ENCODE assay signal across 8 mouse cellular contexts in genomic region chr4:117155020-117155791, GRCm38 (mm10). TPM values are rescaled to one million over a fixed set of nuclear protein-coding genes. Genes with fewer than 3 reads are reported as not detected.
DNase-seq lines count a peak whose midpoint lies in the region; ATAC-seq lines count a peak whose summit lies in the region.

No protein-coding gene starts in this region.

- 3% methylated on average over 24 of the region's 44 CpGs for WGBS in embryonic facial prominence, embryonic 14.5 days
- 2% methylated on average over 44 of the region's 44 CpGs for WGBS in limb, embryonic 10.5 days
- 2% methylated on average over 44 of the region's 44 CpGs for WGBS in neural tube, embryonic 13.5 days

- peak; percentile 94 for DNase-seq in heart, adult 11 months
- DNase-seq in heart, postnatal 25 days (ENCODE audit: low spot score), result no peak
- peak; percentile 41 for DNase-seq in A20 (ENCODE audit: low read depth, low spot score)
- no peak for DNase-seq in embryonic facial prominence, embryonic 14.5 days (ENCODE audit: low spot score)
- no peak for DNase-seq in limb, embryonic 10.5 days (ENCODE audit: low spot score)
- no peak for DNase-seq in urinary bladder, adult 18-20 months (ENCODE audit: low spot score in 2 of 2)
- DNase-seq in ovary, adult 18-20 months (ENCODE audit: low spot score), result no peak

- H3K27me3 ChIP-seq in embryonic facial prominence, embryonic 14.5 days (replicated peaks; ENCODE audit: control insufficient read depth, insufficient read depth, low read length), result no peaks in the 10 kb centered on the region
- no peaks in the 10 kb centered on the region for H3K27me3 ChIP-seq in limb, embryonic 10.5 days (ENCODE audit: low read depth, poor library complexity, severe bottlenecking)
- H3K27me3 ChIP-seq in neural tube, embryonic 13.5 days, result no peaks in the 10 kb centered on the region

- intact Hi-C loops in heart, postnatal 25 days (cut with DNase I), result loop anchor here (2.0 kb wide), 1 partner anchor 28 kb away; the partner anchor contains the start of gene Kif2c

- peak overlapping the region; percentile 94 for H3K4me2 ChIP-seq in embryonic facial prominence, embryonic 14.5 days (ENCODE audit: low read depth, low read length)
- H3K4me2 ChIP-seq in neural tube, embryonic 13.5 days, result peak overlapping the region; percentile 97

- peak overlapping the region; percentile 99 for H3K4me3 ChIP-seq in embryonic facial prominence, embryonic 14.5 days (ENCODE audit: low read depth, low read length)
- peak overlapping the region; percentile 94 for H3K4me3 ChIP-seq in limb, embryonic 10.5 days
- peak overlapping the region; percentile 97 for H3K4me3 ChIP-seq in neural tube, embryonic 13.5 days

- ATAC-seq in embryonic facial prominence, embryonic 14.5 days (ENCODE audit: low read depth), result peak; percentile 4; the same call in 1 of the 2 replicates
- no peak; the same call in 1 of the 2 replicates for ATAC-seq in neural tube, embryonic 13.5 days (ENCODE audit: low read depth)

- no peaks in the 10 kb centered on the region for H3K9me3 ChIP-seq in embryonic facial prominence, embryonic 14.5 days (ENCODE audit: control insufficient read depth, low read length)
- H3K9me3 ChIP-seq in limb, embryonic 10.5 days (replicated peaks), result no peaks in the 10 kb centered on the region
- H3K9me3 ChIP-seq in neural tube, embryonic 13.5 days, result no peaks in the 10 kb centered on the region

- peaks cover 61% of the 10 kb centered on the region for H3K36me3 ChIP-seq in embryonic facial prominence, embryonic 14.5 days (ENCODE audit: control insufficient read depth, insufficient read depth, low read length)
- H3K36me3 ChIP-seq in limb, embryonic 10.5 days, result peaks cover 68% of the 10 kb centered on the region
- peaks cover 43% of the 10 kb centered on the region for H3K36me3 ChIP-seq in neural tube, embryonic 13.5 days

- 0 out of 2 replicates have a peak, but pooled peaks cover 3% of the 10 kb centered on the region for H3K4me1 ChIP-seq in embryonic facial prominence, embryonic 14.5 days (ENCODE audit: control insufficient read depth, insufficient read depth, low read length)
- H3K4me1 ChIP-seq in limb, embryonic 10.5 days, result peaks cover 22% of the 10 kb centered on the region
- H3K4me1 ChIP-seq in neural tube, embryonic 13.5 days (replicated peaks), result peaks cover 31% of the 10 kb centered on the region

- H3K9ac ChIP-seq in embryonic facial prominence, embryonic 14.5 days (ENCODE audit: low read depth, low read length), result peak overlapping the region; percentile 99
- peak overlapping the region; percentile 98 for H3K9ac ChIP-seq in neural tube, embryonic 13.5 days

- H3K27ac ChIP-seq in embryonic facial prominence, embryonic 14.5 days (replicated peaks; ENCODE audit: low read depth, low read length), result peak overlapping the region; percentile 95
- peak overlapping the region; percentile 99 for H3K27ac ChIP-seq in limb, embryonic 10.5 days
- peak overlapping the region; percentile 93 for H3K27ac ChIP-seq in neural tube, embryonic 13.5 days (replicated peaks)

RNA-seq across cellular contexts. Expression of gene Rps8, which starts 0.8 kb away (rescaled TPM):
- 100 to 1,000 TPM; 571 to 648 TPM for total RNA-seq in heart, postnatal 25 days (2021)
- polyA plus RNA-seq in embryonic facial prominence, embryonic 14.5 days (2014; fragmentation: Nextera tagmentation; extraction: Ambion mirVana), result 1,243 and 1,364 TPM in 2 replicates
- polyA plus RNA-seq in limb, embryonic 10.5 days (2016; fragmentation: Nextera tagmentation; extraction: Ambion mirVana), result 842 and 1,039 TPM in 2 replicates
- polyA plus RNA-seq in neural tube, embryonic 13.5 days (2015; fragmentation: Nextera tagmentation; extraction: Ambion mirVana), result 493 and 532 TPM in 2 replicates

RNA-seq across cellular contexts. Expression of gene Plk3, which starts 21.4 kb away (rescaled TPM):
- 1 to 10 TPM; 1.5 to 2.1 TPM for total RNA-seq in heart, postnatal 25 days (2021)
- polyA plus RNA-seq in embryonic facial prominence, embryonic 14.5 days (2014; fragmentation: Nextera tagmentation; extraction: Ambion mirVana), result 5.1 and 5.6 TPM in 2 replicates
- 2.5 and 3.5 TPM in 2 replicates for polyA plus RNA-seq in limb, embryonic 10.5 days (2016; fragmentation: Nextera tagmentation; extraction: Ambion mirVana)
- 16.0 and 20.7 TPM in 2 replicates for polyA plus RNA-seq in neural tube, embryonic 13.5 days (2015; fragmentation: Nextera tagmentation; extraction: Ambion mirVana)

RNA-seq across cellular contexts. Expression of gene Kif2c, which starts 27.2 kb away (rescaled TPM):
- under 1 TPM; 0.31 to 0.34 TPM for total RNA-seq in heart, postnatal 25 days (2021)
- 42.9 and 50.7 TPM in 2 replicates for polyA plus RNA-seq in embryonic facial prominence, embryonic 14.5 days (2014; fragmentation: Nextera tagmentation; extraction: Ambion mirVana)
- 116 and 124 TPM in 2 replicates for polyA plus RNA-seq in limb, embryonic 10.5 days (2016; fragmentation: Nextera tagmentation; extraction: Ambion mirVana)
- 11.8 and 16.1 TPM in 2 replicates for polyA plus RNA-seq in neural tube, embryonic 13.5 days (2015; fragmentation: Nextera tagmentation; extraction: Ambion mirVana)

RNA-seq across cellular contexts. Expression of gene Tctex1d4, which starts 28.6 kb away (rescaled TPM):
- not detected for total RNA-seq in heart, postnatal 25 days (2021)
- polyA plus RNA-seq in embryonic facial prominence, embryonic 14.5 days (2014; fragmentation: Nextera tagmentation; extraction: Ambion mirVana), result 0.30 and 0.84 TPM in 2 replicates
- not detected in 2 replicates for polyA plus RNA-seq in limb, embryonic 10.5 days (2016; fragmentation: Nextera tagmentation; extraction: Ambion mirVana)
- polyA plus RNA-seq in neural tube, embryonic 13.5 days (2015; fragmentation: Nextera tagmentation; extraction: Ambion mirVana), result not detected in 2 replicates

RNA-seq across cellular contexts. Expression of gene Btbd19, which starts 29.7 kb away (rescaled TPM):
- 1 to 10 TPM; 2.0 to 3.3 TPM for total RNA-seq in heart, postnatal 25 days (2021)
- polyA plus RNA-seq in embryonic facial prominence, embryonic 14.5 days (2014; fragmentation: Nextera tagmentation; extraction: Ambion mirVana), result 6.6 and 7.0 TPM in 2 replicates
- polyA plus RNA-seq in limb, embryonic 10.5 days (2016; fragmentation: Nextera tagmentation; extraction: Ambion mirVana), result 5.5 and 5.9 TPM in 2 replicates
- polyA plus RNA-seq in neural tube, embryonic 13.5 days (2015; fragmentation: Nextera tagmentation; extraction: Ambion mirVana), result 3.2 and 4.7 TPM in 2 replicates

Comparison
In these comparisons a context has a peak if more than half of its experiments do, and no peak if none do; other contexts are left out.
1. DNase-seq: peak in heart, adult 11 months (single experiment) and A20 (single experiment); none in heart, postnatal 25 days (single experiment), embryonic facial prominence, embryonic 14.5 days (single experiment), limb, embryonic 10.5 days (single experiment), urinary bladder, adult 18-20 months (0 of 2) and ovary, adult 18-20 months (single experiment).
2. Peak in every context shown above with its lines, with median percentiles within 50 percentile points of each other: H3K27ac ChIP-seq and H3K4me3 ChIP-seq.